Mouse (Mus musculus) brain, embryonic 18.5 days (tissue): ENCODE results near the gene Tas2r123.

ENCODE experiments used
- DNase-seq: peaks from one replicate; pipeline ENCODE4 v3.0.0-alpha.2; 2012; ENCODE audit warnings: low read depth, low spot score

Tas2r123 gene

GRCm38 (mm10) chr6:132846842-132847241, at the start of gene Tas2r123:
Gene Tas2r123 (plus strand): TSS chr6:132847142.
- DNase-seq: no peak

GRCm38 (mm10) chr6:132802518-132802917, 44.4 kb upstream of the Tas2r123 start, which contains the start of gene Tas2r117:
Gene Tas2r117 (plus strand): TSS chr6:132802818.
- no peak for DNase-seq

GRCm38 (mm10) chr6:132855138-132855537, 8.2 kb downstream of the Tas2r123 start, which contains the start of gene Tas2r116:
Gene Tas2r116 (plus strand): TSS chr6:132855438.
- DNase-seq: no peak

- no peak for DNase-seq
Observed at GRCm38 (mm10) chr6:132867708-132868107, 20.8 kb downstream of the Tas2r123 start, which contains the start of gene Tas2r110. Gene Tas2r110 (plus strand): TSS chr6:132868008.

GRCm38 (mm10) chr6:132892711-132893110, 45.8 kb downstream of the Tas2r123 start, which contains the start of gene Tas2r113:
Gene Tas2r113 (plus strand): TSS chr6:132893011.
- no peak for DNase-seq
